Mouse (Mus musculus) small intestine, adult 2 months (tissue): Measurements from ENCODE around the gene Ttc24.

Source experiments
- CTCF ChIP-seq: fragments of 200-500 bp; IDR thresholded peaks from 2 replicates; pipeline ENCODE4 v1.5.1; 2012; ENCODE audit warnings: low read depth, mild to moderate bottlenecking, control low read depth, inconsistent platforms, low read length, moderate library complexity, mixed read lengths; ENCODE audit not compliant: insufficient replicate concordance, insufficient read length; ENCODE audit errors: extremely low read depth
- POLR2A ChIP-seq: fragments of 200-500 bp; IDR thresholded peaks from 2 replicates; pipeline ENCODE4 v1.6.1; 2012; ENCODE audit warnings: low read depth, mild to moderate bottlenecking, control low read depth, inconsistent platforms, low read length, moderate library complexity

DNA sequence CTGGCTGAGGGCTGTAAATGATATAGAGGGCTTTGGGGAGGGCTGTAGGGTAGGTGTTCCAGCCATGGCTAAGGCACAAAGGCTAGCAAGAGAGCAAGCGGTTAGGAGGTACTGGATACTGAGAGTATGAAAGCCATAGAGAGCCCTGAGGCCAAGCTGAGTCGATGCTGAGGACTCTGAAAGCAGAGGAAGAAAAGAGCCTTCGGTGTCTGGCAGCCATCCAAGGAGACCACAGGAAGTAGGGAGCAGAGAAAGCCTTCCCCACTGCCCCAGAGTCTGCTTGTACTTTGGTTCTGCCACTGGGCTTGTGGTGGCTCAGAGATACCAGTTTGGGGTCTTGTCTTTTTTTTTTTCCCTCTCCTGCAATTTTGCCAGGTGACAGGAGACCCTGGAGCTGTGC, 22.1 kb upstream of the Ttc24 start:
- TF ChIP-seq CTCF (no peak), POLR2A (no peak)
